Mouse (Mus musculus): Measurements from ENCODE around the gene Sema6b.

DNA sequence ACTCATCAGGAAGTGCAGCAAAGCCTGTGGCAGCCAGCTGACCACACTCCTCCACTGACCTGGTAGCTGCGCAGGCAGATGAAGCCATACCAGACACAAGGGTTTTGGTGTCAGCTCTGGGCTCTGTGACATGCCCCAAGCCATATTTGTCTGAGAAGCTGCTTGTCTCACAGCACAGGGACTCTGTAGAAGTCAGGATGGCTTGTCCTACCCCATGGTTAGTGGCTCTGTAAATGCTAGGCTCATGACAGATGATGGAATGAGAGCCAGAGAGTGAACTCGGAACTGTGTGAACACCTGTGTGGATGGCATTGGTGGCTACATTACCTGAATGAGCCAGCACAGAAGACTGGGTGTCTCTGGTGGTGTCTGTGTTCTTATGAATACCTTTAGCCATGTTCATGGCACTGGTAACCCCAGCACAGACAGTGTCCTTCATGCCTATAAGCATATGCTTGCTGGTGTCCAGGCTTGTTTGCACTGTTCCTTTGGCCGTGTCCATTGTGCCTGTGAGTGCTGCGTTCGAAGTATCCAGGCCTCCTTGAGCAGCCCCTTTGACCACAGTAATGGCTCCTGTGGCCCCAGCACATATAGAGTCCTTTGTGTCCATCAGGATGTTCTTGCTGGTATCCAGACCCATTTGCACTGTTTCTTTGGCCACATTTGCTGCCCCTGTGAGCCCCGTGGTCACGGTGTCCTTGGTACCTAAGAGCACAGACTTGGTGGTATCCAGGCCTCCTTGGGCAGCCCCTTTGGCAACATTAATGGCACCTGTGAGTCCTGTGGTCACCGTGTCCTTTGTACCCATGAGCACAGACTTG lies 36.5 kb downstream of the Sema6b start:
- TF ChIP-seq POLR2A (IDR thresholded peaks at IDR 0.05; ENCODE audit: borderline replicate concordance, insufficient read depth, low read length) (no peak), CTCF (IDR thresholded peaks at IDR 0.05; ENCODE audit: borderline replicate concordance, insufficient read depth, low read depth, low read length) (no peak)

Measured in cerebellum, adult 2 months (tissue).